Mouse (Mus musculus): ENCODE data around the gene Cfdp1.

- TF ChIP-seq CTCF (conservative IDR thresholded peaks at IDR 0.05; ENCODE audit: low read length) (no peak), NANOG (IDR thresholded peaks at IDR 0.05; ENCODE audit: borderline replicate concordance, low read length) (no peak), POU5F1 (IDR thresholded peaks at IDR 0.05; ENCODE audit: borderline replicate concordance, low read length) (no peak)
These were observed 9.2 kb upstream of the Cfdp1 start for GRCm38 (mm10) chr8:111863280-111863679.

Data from E14TG2a.4 (cell line).